Mouse (Mus musculus) bone marrow, adult 2 months (tissue): ENCODE data around the gene Barx2. TPM values are rescaled to one million over a fixed set of nuclear protein-coding genes. Genes with fewer than 3 reads are reported as not detected.

Source experiments
- H3K27ac ChIP-seq: fragments of 200-500 bp; 2 replicates; pipeline ENCODE4 v1.5.1; 2012; ENCODE audit warnings: low read depth, mild to moderate bottlenecking, control low read depth, inconsistent platforms, low read length; ENCODE audit not compliant: control insufficient read depth, poor library complexity, insufficient read depth
- H3K4me1 ChIP-seq: fragments of 200-500 bp; 2 replicates; pipeline ENCODE4 v1.6.1; 2011; ENCODE audit warnings: low read length; ENCODE audit not compliant: control insufficient read depth, insufficient read depth
- H3K4me3 ChIP-seq: fragments of 200-500 bp; replicated peaks from 2 replicates; pipeline ENCODE3; 2011; ENCODE audit warnings: mild to moderate bottlenecking, low read depth, low read length, control low read depth; ENCODE audit not compliant: control insufficient read depth
- CTCF ChIP-seq: fragments of 200-500 bp; IDR thresholded peaks from 2 replicates; pipeline ENCODE4 v1.5.1; 2011; ENCODE audit warnings: low read length, control low read depth; ENCODE audit not compliant: control insufficient read depth, insufficient read depth
- POLR2A ChIP-seq: fragments of 200-500 bp; IDR thresholded peaks from 2 replicates; pipeline ENCODE4 v1.6.1; 2011; ENCODE audit warnings: low read depth, mild to moderate bottlenecking, control low read depth, low read length, borderline replicate concordance; ENCODE audit not compliant: control insufficient read depth
- WGBS: fragments of 180-500 bp; shearing (Covaris S2); methylation state at CpG from one replicate; pipeline ENCODE4 v1.1.7; 2018; 5-methylcytosine and 5-hydroxymethylcytosine counted together
- polyA plus RNA-seq: library from polyadenylated mRNA; stranded (reverse); fragments of >200 nt; gene quantifications from 2 replicates; pipeline ENCODE4 v1.2.4, GENCODE M21; 2011; ENCODE audit warnings: low replicate concordance; ENCODE audit not compliant: missing spikeins, insufficient read depth, insufficient read length

Gene Barx2
- polyA plus RNA-seq, 1 experiment: 0.77 TPM

DNA sequence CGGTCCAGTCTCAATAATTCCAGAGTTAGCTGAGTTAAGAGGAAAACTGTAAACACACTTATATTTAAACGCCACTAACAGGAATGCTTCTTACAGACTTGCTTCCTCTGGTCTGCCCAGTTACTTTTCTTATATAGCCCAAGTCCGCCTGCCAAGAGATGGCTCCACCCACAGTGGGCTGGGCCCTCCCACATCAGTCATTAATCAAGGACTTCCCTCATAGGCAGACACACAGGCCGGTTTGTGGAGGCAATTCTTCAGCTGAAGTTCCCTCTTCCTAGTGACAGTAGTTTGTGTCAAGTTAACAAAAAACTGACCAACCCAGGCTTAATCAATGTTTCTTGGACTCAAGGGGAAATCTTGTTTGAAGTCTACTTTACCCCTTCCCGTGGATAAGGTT, 18.4 kb upstream of the Barx2 start:
- H3K27ac ChIP-seq: no peak overlapping the region
- TF ChIP-seq POLR2A: no peak
- no peak for TF ChIP-seq CTCF
- H3K4me3 ChIP-seq: no peak overlapping the region
- no peaks in the 10 kb centered on the region for H3K4me1 ChIP-seq
- 36% methylated on average over 5 of the region's 5 CpGs for WGBS

- no peak overlapping the region for H3K27ac ChIP-seq
- H3K4me1 ChIP-seq: no peaks in the 10 kb centered on the region
- H3K4me3 ChIP-seq: no peak overlapping the region
- WGBS: 44% methylated on average over 3 of the region's 3 CpGs
- TF ChIP-seq POLR2A (no peak), CTCF (no peak)
Measured at GRCm38 (mm10) chr9:31931255-31931654, 18.0 kb upstream of the Barx2 start.

GRCm38 (mm10) chr9:31926766-31927165, 13.5 kb upstream of the Barx2 start:
- no peak overlapping the region for H3K27ac ChIP-seq
- WGBS: 80% methylated on average over 3 of the region's 3 CpGs
- no peak overlapping the region for H3K4me3 ChIP-seq
- TF ChIP-seq POLR2A: no peak
- no peak for TF ChIP-seq CTCF
- no peaks in the 10 kb centered on the region for H3K4me1 ChIP-seq

- TF ChIP-seq CTCF (peak; percentile 90), POLR2A (no peak)
- no peak overlapping the region for H3K27ac ChIP-seq
- H3K4me3 ChIP-seq: no peak overlapping the region
- no peaks in the 10 kb centered on the region for H3K4me1 ChIP-seq
- 15% methylated on average over 22 of the region's 22 CpGs for WGBS
Measured at GRCm38 (mm10) chr9:31925830-31926624, 12.8 kb upstream of the Barx2 start.

DNA sequence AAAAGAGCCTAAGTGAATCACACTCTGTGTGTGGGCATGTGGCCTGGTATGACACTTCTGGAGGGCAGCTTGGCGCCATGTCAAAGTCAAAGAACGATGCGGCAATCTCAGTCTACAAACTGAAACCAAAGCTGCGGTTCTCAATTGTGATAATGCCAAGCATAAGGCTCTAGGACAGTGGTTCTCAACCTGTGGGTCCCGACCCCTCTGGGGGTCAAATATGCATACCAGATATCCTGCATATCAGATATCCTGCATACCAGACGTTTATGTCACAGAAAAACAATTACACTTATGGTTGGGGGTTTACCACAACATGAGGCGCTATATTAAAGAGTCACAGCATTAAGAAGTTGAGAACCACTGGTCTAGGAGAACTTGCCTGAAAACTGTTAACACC, 10.3 kb upstream of the Barx2 start:
- no peak overlapping the region for H3K4me3 ChIP-seq
- H3K27ac ChIP-seq: no peak overlapping the region
- TF ChIP-seq POLR2A: no peak
- TF ChIP-seq CTCF: no peak
- no peaks in the 10 kb centered on the region for H3K4me1 ChIP-seq
- 73% methylated on average over 7 of the region's 7 CpGs for WGBS

DNA sequence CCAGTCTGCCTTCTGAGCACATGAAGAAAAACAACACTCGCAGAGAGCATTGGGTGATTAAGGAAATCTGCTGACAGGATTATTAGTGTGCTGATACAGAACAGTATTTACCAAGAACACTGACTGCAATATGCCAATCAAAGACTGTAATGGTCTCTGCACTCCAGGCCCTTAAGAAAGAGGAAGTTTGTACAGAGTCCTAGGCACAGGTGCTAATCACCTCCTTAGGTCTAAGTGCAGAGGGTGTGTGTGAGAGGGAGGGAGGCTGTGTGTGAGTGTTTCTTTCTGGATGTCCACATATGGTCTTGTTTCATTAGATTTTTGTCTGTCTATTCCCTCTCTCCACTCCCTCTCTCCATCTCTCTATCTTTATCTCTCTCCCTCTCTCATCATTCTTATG, 6.5 kb upstream of the Barx2 start:
- Histone ChIP-seq H3K4me1 (no peaks in the 10 kb centered on the region), H3K27ac (no peak overlapping the region), H3K4me3 (no peak overlapping the region)
- 8% methylated on average over 1 of the region's 1 CpGs for WGBS
- no peak for TF ChIP-seq CTCF
- no peak for TF ChIP-seq POLR2A

GRCm38 (mm10) chr9:31916421-31916820, 3.2 kb upstream of the Barx2 start:
- no peak overlapping the region for H3K27ac ChIP-seq
- 17% methylated on average over 9 of the region's 9 CpGs for WGBS
- H3K4me1 ChIP-seq: no peaks in the 10 kb centered on the region
- H3K4me3 ChIP-seq: no peak overlapping the region
- no peak for TF ChIP-seq CTCF
- TF ChIP-seq POLR2A: no peak

DNA sequence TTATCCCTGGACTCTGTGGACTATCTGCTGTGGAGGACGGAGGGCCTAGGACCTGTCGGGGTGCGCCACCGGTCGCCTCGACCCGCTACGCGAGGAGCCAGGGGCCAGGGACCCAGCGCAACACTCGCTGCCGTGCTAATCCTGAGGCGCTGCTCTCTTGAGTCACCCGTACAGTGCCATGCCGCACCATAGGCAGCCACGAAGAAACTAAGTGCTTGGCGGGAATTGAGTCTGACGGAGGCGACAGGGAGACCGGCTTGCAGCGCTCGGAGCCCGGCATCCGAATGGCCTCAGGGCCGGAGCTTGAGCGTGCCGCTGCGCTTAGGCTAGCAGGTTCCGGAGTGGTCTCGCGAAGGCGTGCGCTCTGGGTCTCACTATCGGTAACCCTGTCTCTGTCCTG, 1.6 kb upstream of the Barx2 start:
- WGBS: 3% methylated on average over 34 of the region's 34 CpGs
- TF ChIP-seq CTCF (no peak), POLR2A (no peak)
- no peaks in the 10 kb centered on the region for H3K4me1 ChIP-seq
- H3K4me3 ChIP-seq: no peak overlapping the region
- no peak overlapping the region for H3K27ac ChIP-seq

- Histone ChIP-seq H3K4me3 (no peak overlapping the region), H3K4me1 (no peaks in the 10 kb centered on the region), H3K27ac (no peak overlapping the region)
- WGBS: 3% methylated on average over 54 of the region's 54 CpGs
- TF ChIP-seq POLR2A: no peak
- no peak for TF ChIP-seq CTCF
Measured at GRCm38 (mm10) chr9:31913739-31914591, 703 bp upstream of the Barx2 start.
